Mouse (Mus musculus): ENCODE measurements at regions not wholly inside any gene's neighbourhood (a gene's known extent, or its start where the extent isn't known, plus 50 kb on each side); places are given as distances from the start of the nearest gene placed in this dataset.

DNA sequence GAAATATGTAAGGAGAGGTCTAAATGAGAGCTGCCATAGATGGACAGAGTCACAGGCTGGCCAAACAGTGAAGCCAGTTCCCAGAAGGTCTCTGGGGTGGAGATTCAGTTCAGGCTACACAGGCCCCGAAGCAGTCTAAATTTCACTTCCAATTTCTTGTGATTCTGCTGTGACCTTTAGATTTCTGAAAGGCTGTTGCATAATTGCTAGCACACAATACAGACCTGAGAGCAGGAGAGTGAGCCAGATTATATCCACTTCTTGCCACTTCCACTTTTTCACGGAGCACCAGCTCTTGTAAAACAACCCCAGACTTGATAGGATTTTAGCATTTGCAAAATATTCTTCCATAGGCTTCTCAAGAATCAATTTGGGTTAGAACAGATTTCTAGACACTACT is 925.6 kb downstream of the Car8 start:
- TF ChIP-seq CTCF (IDR thresholded peaks at IDR 0.05; ENCODE audit: low read depth) (no peak), EP300 (IDR thresholded peaks at IDR 0.05; ENCODE audit: low read depth) (no peak)

Measured in heart, postnatal 0 days (tissue).